Comparison of ENCODE assay signal across 24 mouse cellular contexts in the genomic region with DNA sequence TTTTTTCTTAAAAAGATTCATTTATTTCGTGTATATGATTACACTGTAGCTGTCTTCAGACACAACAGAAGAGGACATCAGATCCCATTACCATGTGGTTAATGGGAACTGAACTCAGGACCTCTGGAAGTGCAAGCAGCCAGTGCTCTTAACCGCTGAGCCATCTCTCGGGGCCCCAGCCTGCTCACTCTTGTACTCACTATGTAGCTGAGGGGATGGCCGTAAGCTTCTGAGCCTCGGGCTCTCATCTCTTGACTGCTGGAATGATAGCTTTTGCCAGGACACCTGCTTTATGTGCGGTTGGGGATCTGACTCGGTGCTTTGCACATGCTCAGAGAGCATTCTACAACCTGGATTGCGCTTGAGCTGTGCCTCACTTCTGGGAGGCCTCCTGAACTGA. TPM values are rescaled to one million over a fixed set of nuclear protein-coding genes. Genes with fewer than 3 reads are reported as not detected.
"Had no signal": no experiment of that assay in that cellular context is flagged by ENCODE, and none has a peak within 500 bp of the region (broad histone marks: within the 10 kb centered on the region; RNA-seq: fewer than 3 reads in every experiment).

No protein-coding gene starts in this region.

- H3K9me3 ChIP-seq: liver, embryonic 12.5 days; liver, embryonic 15.5 days; lung, embryonic 15.5 days; midbrain, embryonic 13.5 days had no signal

- H3K36me3 ChIP-seq: liver, embryonic 15.5 days; midbrain, embryonic 13.5 days had no signal

- H3K27ac ChIP-seq: liver, embryonic 12.5 days; liver, embryonic 15.5 days; lung, embryonic 15.5 days; midbrain, embryonic 10.5 days; midbrain, embryonic 13.5 days; stomach, postnatal 0 days had no signal

- ATAC-seq: liver, embryonic 12.5 days; midbrain, embryonic 13.5 days; midbrain, embryonic 16.5 days had no signal

- H3K27me3 ChIP-seq: lung, embryonic 15.5 days had no signal

- H3K9ac ChIP-seq: liver, embryonic 12.5 days; liver, embryonic 15.5 days; lung, embryonic 15.5 days; midbrain, embryonic 13.5 days had no signal

- H3K4me3 ChIP-seq: liver, embryonic 12.5 days; liver, embryonic 15.5 days; lung, embryonic 15.5 days; megakaryocyte, embryonic 14.5 days; midbrain, embryonic 10.5 days; midbrain, embryonic 13.5 days; myocyte had no signal

- H3K4me2 ChIP-seq: liver, embryonic 12.5 days; liver, embryonic 15.5 days; lung, embryonic 15.5 days; midbrain, embryonic 13.5 days had no signal

- DNase-seq: kidney, adult 18-20 months; kidney, adult 9 months; kidney, postnatal 14 days; kidney, postnatal 4 days; left cerebral cortex, postnatal 4 days; liver; lung, adult 18-20 months; lung, postnatal 10 days; lung, postnatal 36 days; right cerebral cortex, adult 18-20 months; right cerebral cortex, postnatal 14 days; right cerebral cortex, postnatal 4 days; thymus, adult 2 months; thymus, postnatal 14 days had no signal

RNA-seq across cellular contexts. Expression of gene Fbln1, which starts 1.4 kb away (rescaled TPM):
- total RNA-seq: monocyte, adult 5-6 weeks had no signal
